Mouse (Mus musculus): ENCODE data around the gene Pex11b.
"Not testable (repeated sequence)": the region's sequence is repeated elsewhere in the genome, so short reads cannot be mapped to it uniquely, and the experiment has no call there.

Gene Pex11b

GRCm38 (mm10) chr3:96675171-96675570 lies 40.0 kb downstream of the Pex11b start:
- no peak for DNase-seq (ENCODE audit: low spot score)

- no peak for DNase-seq (ENCODE audit: low spot score)
Measured at GRCm38 (mm10) chr3:96675690-96676089, 40.5 kb downstream of the Pex11b start.

- DNase-seq (ENCODE audit: low spot score), result no peak
Measured at GRCm38 (mm10) chr3:96678456-96678855, 43.3 kb downstream of the Pex11b start.

GRCm38 (mm10) chr3:96679159-96679674 lies 44.0 kb downstream of the Pex11b start:
- DNase-seq (ENCODE audit: low spot score), result peak; percentile 70

- DNase-seq (ENCODE audit: low spot score), result no peak
Measured at GRCm38 (mm10) chr3:96680269-96680956, 45.2 kb downstream of the Pex11b start.

- no peak for DNase-seq (ENCODE audit: low spot score)
Measured at GRCm38 (mm10) chr3:96683496-96683895, 48.3 kb downstream of the Pex11b start.

- no peak for DNase-seq (ENCODE audit: low spot score)
Measured at GRCm38 (mm10) chr3:96684151-96684821, 49.1 kb downstream of the Pex11b start.

GRCm38 (mm10) chr3:96684822-96685156 lies 49.6 kb downstream of the Pex11b start:
- no peak for DNase-seq (ENCODE audit: low spot score)

- not testable (repeated sequence) for DNase-seq (ENCODE audit: low spot score)
Measured at GRCm38 (mm10) chr3:96686057-96686456, 50.9 kb downstream of the Pex11b start.

GRCm38 (mm10) chr3:96688854-96689253 lies 53.7 kb downstream of the Pex11b start:
- DNase-seq (ENCODE audit: low spot score), result no peak

- DNase-seq (ENCODE audit: low spot score), result no peak
Measured at GRCm38 (mm10) chr3:96690298-96690697, 55.1 kb downstream of the Pex11b start.

- peak; percentile 54 for DNase-seq (ENCODE audit: low spot score)
Measured at GRCm38 (mm10) chr3:96692506-96692905, 57.3 kb downstream of the Pex11b start.

GRCm38 (mm10) chr3:96693579-96693978 lies 58.4 kb downstream of the Pex11b start:
- no peak for DNase-seq (ENCODE audit: low spot score)
